Comparison of ENCODE assay signal across 17 mouse cellular contexts in the genomic region with DNA sequence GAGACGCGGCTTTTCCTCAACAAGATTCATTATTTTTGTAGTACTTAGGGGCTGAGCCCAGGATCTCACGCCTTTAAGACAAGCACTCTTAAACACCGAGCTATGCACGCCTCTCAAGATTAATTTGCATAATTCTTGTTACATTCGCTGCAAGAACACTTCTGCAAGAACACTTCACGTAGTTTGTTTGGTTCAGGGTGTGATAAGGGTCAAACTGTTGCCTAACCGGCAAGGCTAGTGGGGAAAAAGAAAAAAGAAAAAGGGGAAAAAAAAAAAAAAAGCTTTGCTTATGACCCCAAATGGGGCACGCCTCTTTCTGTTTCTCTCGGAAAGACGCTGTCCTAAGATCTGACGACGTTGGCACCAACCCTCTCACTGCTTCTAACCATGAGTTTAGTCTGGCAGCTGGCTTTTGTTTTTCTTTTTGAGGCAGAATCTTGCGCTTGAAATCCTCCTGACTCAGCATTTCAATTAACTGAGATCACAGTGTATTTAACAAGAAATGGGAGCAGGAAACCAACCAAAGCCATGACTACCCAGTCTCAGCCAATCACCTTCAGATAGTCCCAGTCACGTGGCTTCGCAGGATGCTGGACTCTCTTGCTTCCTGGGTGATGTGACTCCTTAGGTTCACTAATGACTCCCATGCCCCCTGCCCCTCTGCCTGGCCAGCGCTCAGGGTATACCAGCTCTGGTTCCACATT. TPM values are rescaled to one million over a fixed set of nuclear protein-coding genes. Genes with fewer than 3 reads are reported as not detected.
DNase-seq lines count a peak whose midpoint lies in the region; ATAC-seq and TF ChIP-seq lines count a peak whose summit lies in the region.
"Had no signal": no experiment of that assay in that cellular context is flagged by ENCODE, and none has a peak within 500 bp of the region (broad histone marks: within the 10 kb centered on the region; RNA-seq: fewer than 3 reads in every experiment).

No protein-coding gene starts in this region.

- no peak for TF ChIP-seq CTCF in heart, postnatal 0 days (IDR thresholded peaks at IDR 0.05; ENCODE audit: low read depth)
- no peak for TF ChIP-seq CTCF in lung, embryonic 14.5 days (IDR thresholded peaks at IDR 0.05; ENCODE audit: low read depth)
- no peak for TF ChIP-seq CTCF in cerebellum, adult 2 months (IDR thresholded peaks at IDR 0.05; ENCODE audit: borderline replicate concordance, insufficient read depth, low read depth, low read length)

- H3K27me3 ChIP-seq in heart, postnatal 0 days (ENCODE audit: control insufficient read depth, insufficient read depth, low read length): 0 out of 2 replicates have a peak, but pooled peaks cover 8% of the 10 kb centered on the region
- H3K27me3 ChIP-seq in lung, embryonic 14.5 days (ENCODE audit: insufficient read depth, low read length): no peaks in the 10 kb centered on the region
- H3K27me3 ChIP-seq in stomach, embryonic 16.5 days (ENCODE audit: control insufficient read depth, insufficient read depth, low read length): no peaks in the 10 kb centered on the region; the same call in 1 of the 2 replicates
- no peaks in the 10 kb centered on the region for H3K27me3 ChIP-seq in midbrain, embryonic 16.5 days (ENCODE audit: control insufficient read depth, insufficient read depth, low read depth, low read length)
- no peaks in the 10 kb centered on the region for H3K27me3 ChIP-seq in cerebellum, adult 2 months (ENCODE audit: control insufficient read depth, insufficient read depth, low read length)
- H3K27me3 ChIP-seq: forebrain, embryonic 12.5 days; limb, embryonic 12.5 days had no signal

- WGBS in heart, postnatal 0 days: 47% methylated on average over 17 of the region's 17 CpGs
- 43% methylated on average over 17 of the region's 17 CpGs for WGBS in lung, embryonic 14.5 days
- 54% methylated on average over 17 of the region's 17 CpGs for WGBS in stomach, embryonic 16.5 days
- WGBS in midbrain, embryonic 16.5 days: 60% methylated on average over 17 of the region's 17 CpGs
- WGBS in cerebellum, adult 2 months: 69% methylated on average over 17 of the region's 17 CpGs

- DNase-seq in heart, postnatal 0 days (ENCODE audit: low spot score): no peak
- no peak for DNase-seq in heart, adult 9 months (ENCODE audit: low spot score in 2 of 2)
- peak; percentile 55 for DNase-seq in adipocyte (ENCODE audit: low spot score)
- DNase-seq in lung, embryonic 14.5 days: no peak
- no peak for DNase-seq in cerebellum, adult 2 months
- DNase-seq in right cerebral cortex, postnatal 14 days: no peak
- DNase-seq: adrenal gland, postnatal 14 days; heart, adult 18-20 months had no signal

- H3K9me3 ChIP-seq in heart, postnatal 0 days (replicated peaks; ENCODE audit: control insufficient read depth, low read length): no peaks in the 10 kb centered on the region
- no peaks in the 10 kb centered on the region for H3K9me3 ChIP-seq in lung, embryonic 14.5 days (ENCODE audit: low read depth, low read length)
- no peaks in the 10 kb centered on the region for H3K9me3 ChIP-seq in stomach, embryonic 16.5 days (replicated peaks; ENCODE audit: control insufficient read depth, low read length)
- H3K9me3 ChIP-seq in midbrain, embryonic 16.5 days (replicated peaks; ENCODE audit: control insufficient read depth, low read length, poor library complexity, severe bottlenecking): no peaks in the 10 kb centered on the region
- H3K9me3 ChIP-seq: forebrain, embryonic 12.5 days; hindbrain, embryonic 13.5 days; neural tube, embryonic 15.5 days had no signal

- no peak for TF ChIP-seq POLR2A in cerebellum, adult 2 months (IDR thresholded peaks at IDR 0.05; ENCODE audit: borderline replicate concordance, insufficient read depth, low read length)

- no peak overlapping the region for H3K27ac ChIP-seq in heart, postnatal 0 days (ENCODE audit: low read depth)
- H3K27ac ChIP-seq in lung, embryonic 14.5 days (ENCODE audit: low read depth): no peak overlapping the region
- H3K27ac ChIP-seq in stomach, embryonic 16.5 days (ENCODE audit: low read length): no peak overlapping the region
- H3K27ac ChIP-seq in midbrain, embryonic 16.5 days (ENCODE audit: low read length): no peak overlapping the region
- no peak overlapping the region for H3K27ac ChIP-seq in cerebellum, adult 2 months (ENCODE audit: insufficient read depth, low read length)
- H3K27ac ChIP-seq: hindbrain, embryonic 13.5 days; left cerebral cortex, adult 2 months; limb, embryonic 12.5 days; neural tube, embryonic 15.5 days had no signal

- H3K36me3 ChIP-seq in heart, postnatal 0 days (replicated peaks; ENCODE audit: control insufficient read depth, insufficient read depth, low read length): no peaks in the 10 kb centered on the region
- H3K36me3 ChIP-seq in lung, embryonic 14.5 days (ENCODE audit: insufficient read depth): no peaks in the 10 kb centered on the region
- no peaks in the 10 kb centered on the region for H3K36me3 ChIP-seq in stomach, embryonic 16.5 days (ENCODE audit: control insufficient read depth, insufficient read depth, low read length)
- no peaks in the 10 kb centered on the region for H3K36me3 ChIP-seq in midbrain, embryonic 16.5 days (ENCODE audit: control insufficient read depth, insufficient read depth, low read length)
- H3K36me3 ChIP-seq: forebrain, embryonic 12.5 days; hindbrain, embryonic 13.5 days; limb, embryonic 12.5 days; neural tube, embryonic 15.5 days had no signal

- TF ChIP-seq EP300 in heart, postnatal 0 days (IDR thresholded peaks at IDR 0.05; ENCODE audit: low read depth): no peak

- H3K4me3 ChIP-seq in heart, postnatal 0 days (ENCODE audit: low read depth, low read length): no peak overlapping the region
- no peak overlapping the region for H3K4me3 ChIP-seq in lung, embryonic 14.5 days (ENCODE audit: low read depth, low read length)
- H3K4me3 ChIP-seq in stomach, embryonic 16.5 days (replicated peaks; ENCODE audit: low read length): 0 out of 2 replicates have a peak overlapping the region, but pooled peaks have one; percentile 4
- no peak overlapping the region for H3K4me3 ChIP-seq in midbrain, embryonic 16.5 days (ENCODE audit: low read depth, low read length)
- no peak overlapping the region for H3K4me3 ChIP-seq in cerebellum, adult 2 months (replicated peaks; ENCODE audit: insufficient read depth, low read depth, low read length)
- H3K4me3 ChIP-seq: forebrain, embryonic 12.5 days; hindbrain, embryonic 13.5 days; left cerebral cortex, adult 2 months; limb, embryonic 12.5 days; megakaryocyte, embryonic 14.5 days; neural tube, embryonic 15.5 days had no signal

- no peak for ATAC-seq in heart, postnatal 0 days (ENCODE audit: insufficient read depth, low read depth)
- no peak for ATAC-seq in lung, embryonic 14.5 days (ENCODE audit: insufficient read depth)
- no peak for ATAC-seq in stomach, embryonic 16.5 days (ENCODE audit: insufficient read depth, low FRiP score)
- no peak for ATAC-seq in midbrain, embryonic 16.5 days
- ATAC-seq: CD4-positive, CD25-positive, alpha-beta regulatory T cell, adult 4 months had no signal

- H3K9ac ChIP-seq in heart, postnatal 0 days (replicated peaks; ENCODE audit: low read depth, low read length): no peak overlapping the region
- H3K9ac ChIP-seq in lung, embryonic 14.5 days: no peak overlapping the region
- no peak overlapping the region for H3K9ac ChIP-seq in stomach, embryonic 16.5 days (ENCODE audit: low read length)
- H3K9ac ChIP-seq in midbrain, embryonic 16.5 days (ENCODE audit: low read depth, low read length): no peak overlapping the region
- H3K9ac ChIP-seq: forebrain, embryonic 12.5 days; hindbrain, embryonic 13.5 days; limb, embryonic 12.5 days; neural tube, embryonic 15.5 days had no signal

- H3K4me2 ChIP-seq in heart, postnatal 0 days (ENCODE audit: low read depth, low read length): peak overlapping the region; percentile 15; the same call in 1 of the 2 replicates
- peak overlapping the region; percentile 10; the same call in 1 of the 2 replicates for H3K4me2 ChIP-seq in lung, embryonic 14.5 days
- peak overlapping the region; percentile 33 for H3K4me2 ChIP-seq in stomach, embryonic 16.5 days (ENCODE audit: low read depth, low read length)
- no peak overlapping the region for H3K4me2 ChIP-seq in midbrain, embryonic 16.5 days (ENCODE audit: low read length)
- H3K4me2 ChIP-seq: forebrain, embryonic 12.5 days; hindbrain, embryonic 13.5 days; limb, embryonic 12.5 days; neural tube, embryonic 15.5 days had no signal

- H3K4me1 ChIP-seq in heart, postnatal 0 days (ENCODE audit: control insufficient read depth, insufficient read depth): no peaks in the 10 kb centered on the region
- no peaks in the 10 kb centered on the region for H3K4me1 ChIP-seq in lung, embryonic 14.5 days (ENCODE audit: insufficient read depth)
- no peaks in the 10 kb centered on the region for H3K4me1 ChIP-seq in stomach, embryonic 16.5 days (ENCODE audit: control insufficient read depth, insufficient read depth, low read length)
- H3K4me1 ChIP-seq in midbrain, embryonic 16.5 days (ENCODE audit: control insufficient read depth, insufficient read depth, low read length): no peaks in the 10 kb centered on the region
- H3K4me1 ChIP-seq in cerebellum, adult 2 months (ENCODE audit: control insufficient read depth, insufficient read depth, low read length): no peaks in the 10 kb centered on the region
- H3K4me1 ChIP-seq: forebrain, embryonic 12.5 days; hindbrain, embryonic 13.5 days; limb, embryonic 12.5 days; neural tube, embryonic 15.5 days had no signal

RNA-seq across cellular contexts. Expression of a gene that starts 11.3 kb away (rescaled TPM):
- total RNA-seq in heart, postnatal 0 days (2014; rRNA removed; ENCODE audit: low replicate concordance): 55.1 and 55.5 TPM in 2 replicates
- 35.7 and 37.3 TPM in 2 replicates for polyA plus RNA-seq in heart, postnatal 0 days (2015; fragmentation: Nextera tagmentation; extraction: Ambion mirVana)
- 96.1 and 99.3 TPM in 2 replicates for polyA plus RNA-seq in lung, embryonic 14.5 days (2014; fragmentation: Nextera tagmentation; extraction: Ambion mirVana)
- polyA plus RNA-seq in stomach, embryonic 16.5 days (2015; fragmentation: Nextera tagmentation; extraction: Ambion mirVana): 75.1 and 84.9 TPM in 2 replicates
- 92.5 and 97.6 TPM in 2 replicates for polyA plus RNA-seq in midbrain, embryonic 16.5 days (2015; fragmentation: Nextera tagmentation; extraction: Ambion mirVana)
- polyA plus RNA-seq in cerebellum, adult 2 months (2012; rRNA removed): 50.8 TPM in 2 replicates
